Mouse (Mus musculus) midbrain, embryonic 13.5 days (tissue): ENCODE results near the gene Wapl. TPM values are rescaled to one million over a fixed set of nuclear protein-coding genes. Genes with fewer than 3 reads are reported as not detected.
A peak's percentile ranks its signal among the peaks of the same experiment; 100 is the strongest.

ENCODE experiments used
- ATAC-seq: fragments of 200-750 bp; cut with Nextera tagmentation; 2 replicates; pipeline ENCODE4 v1.8.0; 2017; ENCODE audit warnings: mild to moderate bottlenecking, moderate TSS enrichment, moderate library complexity
- H3K27ac ChIP-seq: fragments of 300-500 bp; sonication (generic); 2 replicates; pipeline ENCODE4 v1.5.1; 2015; ENCODE audit warnings: inconsistent platforms, mild to moderate bottlenecking, moderate library complexity
- H3K27me3 ChIP-seq: fragments of 300-500 bp; sonication (generic); 2 replicates; pipeline ENCODE4 v1.6.1; 2015; ENCODE audit warnings: mild to moderate bottlenecking, inconsistent platforms
- H3K36me3 ChIP-seq: fragments of 300-500 bp; sonication (generic); 2 replicates; pipeline ENCODE4 v1.6.1; 2015; ENCODE audit warnings: mild to moderate bottlenecking, inconsistent platforms
- H3K4me1 ChIP-seq: fragments of 300-500 bp; sonication (generic); replicated peaks from 2 replicates; pipeline ENCODE4 v1.6.1; 2015; ENCODE audit warnings: inconsistent platforms
- H3K4me2 ChIP-seq: fragments of 300-500 bp; sonication (generic); replicated peaks from 2 replicates; pipeline ENCODE4 v1.6.1; 2015; ENCODE audit warnings: moderate library complexity, mild to moderate bottlenecking, inconsistent platforms
- H3K4me3 ChIP-seq: fragments of 300-500 bp; sonication (generic); replicated peaks from 2 replicates; pipeline ENCODE4 v1.5.1; 2015; ENCODE audit warnings: mild to moderate bottlenecking, inconsistent platforms
- H3K9ac ChIP-seq: fragments of 300-500 bp; sonication (generic); replicated peaks from 2 replicates; pipeline ENCODE4 v1.6.1; 2015; ENCODE audit warnings: mild to moderate bottlenecking, inconsistent platforms
- H3K9me3 ChIP-seq: fragments of 300-500 bp; sonication (generic); 2 replicates; pipeline ENCODE4 v1.6.1; 2016; ENCODE audit warnings: mild to moderate bottlenecking, inconsistent platforms
- WGBS: fragments of 180-500 bp; shearing (Covaris S2); methylation state at CpG from one replicate; pipeline ENCODE4 v1.1.7; 2015; 5-methylcytosine and 5-hydroxymethylcytosine counted together
- polyA plus RNA-seq: library from polyadenylated mRNA; unstranded; fragments of >200 nt; fragmentation: Nextera tagmentation; extraction: Ambion mirVana; gene quantifications from 2 replicates; pipeline ENCODE4 v1.2.1, GENCODE M21; 2015

Wapl gene
- polyA plus RNA-seq, 1 experiment from 2014 or later, result 22.5 TPM

DNA sequence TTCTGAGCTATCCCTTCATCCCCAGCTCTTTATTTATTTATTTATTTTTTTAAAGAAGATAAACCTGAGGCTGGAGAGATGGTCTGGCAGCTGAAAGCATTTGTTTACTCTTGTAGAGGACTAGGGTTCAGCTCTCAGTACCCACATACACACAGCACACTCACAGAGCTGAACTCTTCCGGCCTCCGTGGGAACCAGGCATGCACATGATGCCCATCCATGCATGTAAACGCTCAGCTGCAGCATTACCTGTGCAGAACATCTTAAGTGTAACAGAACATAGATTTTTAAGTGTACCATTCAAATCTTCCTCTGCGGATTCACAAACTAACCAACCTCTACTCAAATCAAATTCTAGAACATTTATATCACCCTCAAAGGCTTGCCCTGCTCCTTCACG lies 92.5 kb downstream of the Wapl start:
- Histone ChIP-seq H3K4me3 (no peak overlapping the region), H3K4me2 (no peak overlapping the region), H3K9me3 (no peaks in the 10 kb centered on the region), H3K27me3 (peaks cover 13% of the 10 kb centered on the region; the same call in 1 of the 2 replicates), H3K27ac (no peak overlapping the region), H3K4me1 (peaks cover 14% of the 10 kb centered on the region), H3K9ac (no peak overlapping the region), H3K36me3 (no peaks in the 10 kb centered on the region)
- no peak for ATAC-seq
- WGBS, result 90% methylated on average over 5 of the region's 5 CpGs

DNA sequence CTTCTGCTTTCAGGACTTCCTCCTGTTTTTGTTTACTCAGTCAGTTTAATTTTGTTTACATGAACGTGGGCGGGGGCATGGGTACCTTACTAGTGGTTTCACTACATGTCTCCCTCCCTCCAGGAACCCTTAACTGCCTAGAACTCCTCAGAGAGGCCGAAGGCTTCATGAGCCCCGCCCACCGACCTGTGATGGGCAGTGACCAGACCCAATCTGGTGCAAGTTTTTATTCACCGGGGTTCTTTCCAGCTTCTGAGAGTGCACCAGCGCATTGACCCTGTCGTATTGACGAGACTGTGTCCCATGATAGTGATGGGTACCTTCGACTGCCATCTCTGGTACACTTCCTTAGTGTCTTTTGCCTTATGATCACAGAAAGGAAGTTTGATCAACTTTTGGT lies 94.6 kb downstream of the Wapl start:
- Histone ChIP-seq H3K4me1 (peaks cover 14% of the 10 kb centered on the region), H3K27ac (no peak overlapping the region), H3K9me3 (no peaks in the 10 kb centered on the region), H3K9ac (no peak overlapping the region), H3K4me3 (peak overlapping the region; percentile 52), H3K27me3 (peaks cover 13% of the 10 kb centered on the region; the same call in 1 of the 2 replicates), H3K4me2 (peak overlapping the region; percentile 96), H3K36me3 (no peaks in the 10 kb centered on the region)
- ATAC-seq, result peak; percentile 51
- 1% methylated on average over 10 of the region's 10 CpGs for WGBS

DNA sequence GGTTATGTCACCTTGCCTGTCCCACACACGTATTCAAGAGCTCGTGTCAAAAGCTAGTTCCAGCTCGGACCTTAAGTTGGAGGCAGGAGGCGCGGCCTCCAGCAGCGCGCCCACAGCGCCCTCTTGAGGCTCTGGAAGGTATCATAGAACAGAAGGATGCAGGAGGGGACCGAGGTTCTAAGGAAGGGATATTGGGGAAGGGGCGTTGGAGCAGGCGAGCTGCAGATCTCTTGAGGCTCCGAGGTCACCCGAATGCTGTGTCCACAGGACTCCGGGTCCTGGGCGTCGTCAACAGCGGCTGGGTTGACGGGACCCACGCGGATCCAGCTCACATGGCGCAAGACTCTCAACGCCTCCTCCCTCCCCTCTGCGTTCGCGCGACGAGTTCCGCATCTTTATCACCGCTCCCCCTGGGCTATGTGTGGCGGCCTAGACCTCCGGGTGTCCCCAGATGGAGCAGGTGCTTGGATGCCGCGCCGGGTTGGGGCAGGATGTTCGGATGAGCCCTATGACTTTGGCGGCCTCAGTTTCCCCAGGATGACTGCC lies 95.4 kb downstream of the Wapl start:
- H3K4me2 ChIP-seq, result peak overlapping the region; percentile 96
- ATAC-seq, result peak; percentile 85
- WGBS, result under 1% methylated on average over 36 of the region's 36 CpGs

DNA sequence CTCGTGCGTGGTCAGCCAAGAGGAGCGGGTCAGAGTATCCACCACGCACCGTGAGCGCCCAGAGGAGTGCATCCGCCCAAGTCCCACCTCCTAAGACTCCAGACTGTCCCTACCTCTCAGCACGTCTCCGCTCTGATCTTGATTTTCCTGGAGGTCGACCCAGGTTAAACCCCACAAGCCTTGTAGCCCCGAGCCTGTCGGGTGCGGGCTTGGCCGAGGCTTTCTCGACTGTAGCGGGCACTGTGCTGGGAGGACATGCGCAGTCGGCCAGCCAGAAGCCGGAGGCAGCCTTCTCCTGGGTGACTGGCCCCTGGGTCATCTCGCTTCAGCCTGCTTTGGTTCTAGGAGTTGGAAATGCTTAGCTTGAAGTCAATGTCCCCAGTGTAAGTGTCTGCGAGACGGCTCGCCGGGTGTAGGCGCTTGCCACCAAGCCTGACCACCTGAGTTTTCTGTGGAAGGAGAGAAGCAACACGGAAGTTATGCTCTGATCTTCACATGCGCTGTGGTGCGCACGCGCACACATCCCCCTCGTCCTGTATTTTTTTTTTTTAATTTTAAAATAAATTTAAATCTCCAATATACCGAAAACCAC lies 95.9 kb downstream of the Wapl start:
- H3K4me1 ChIP-seq, result peaks cover 14% of the 10 kb centered on the region
- peak overlapping the region; percentile 96 for H3K4me2 ChIP-seq
- 23% methylated on average over 32 of the region's 32 CpGs for WGBS
- H3K4me3 ChIP-seq, result peak overlapping the region; percentile 52
- H3K27me3 ChIP-seq, result peaks cover 13% of the 10 kb centered on the region; the same call in 1 of the 2 replicates
- peak; percentile 78 for ATAC-seq
- no peaks in the 10 kb centered on the region for H3K36me3 ChIP-seq
- H3K9me3 ChIP-seq, result no peaks in the 10 kb centered on the region
- H3K27ac ChIP-seq, result no peak overlapping the region
- H3K9ac ChIP-seq, result peak overlapping the region; percentile 71

More for the DNA sequence above, 95.4 kb downstream of the Wapl start:
- Histone ChIP-seq H3K4me3 (peak overlapping the region; percentile 52), H3K9ac (peak overlapping the region; percentile 71), H3K27me3 (peaks cover 13% of the 10 kb centered on the region; the same call in 1 of the 2 replicates), H3K4me1 (peaks cover 14% of the 10 kb centered on the region), H3K27ac (no peak overlapping the region), H3K9me3 (no peaks in the 10 kb centered on the region), H3K36me3 (no peaks in the 10 kb centered on the region)

DNA sequence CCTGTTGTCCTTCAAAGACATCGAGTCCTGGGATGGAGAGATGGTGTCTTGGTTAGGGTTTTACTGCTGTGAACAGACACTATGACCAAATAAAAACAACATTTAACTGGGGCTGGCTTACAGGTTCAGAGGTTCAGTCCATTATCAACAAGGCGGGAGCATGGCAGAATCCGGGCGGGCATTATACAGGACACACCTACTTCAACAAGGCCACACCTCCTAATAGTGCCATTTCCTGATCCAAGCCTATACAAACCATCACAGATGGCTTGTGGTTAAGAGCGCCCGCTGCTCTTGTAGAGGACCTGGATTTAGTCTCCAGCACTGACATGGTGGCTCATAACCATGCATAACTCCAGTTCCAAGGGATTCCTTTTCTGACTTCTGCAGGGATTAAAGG lies 96.7 kb downstream of the Wapl start:
- H3K27ac ChIP-seq, result no peak overlapping the region
- no peak overlapping the region for H3K9ac ChIP-seq
- H3K4me1 ChIP-seq, result peaks cover 14% of the 10 kb centered on the region
- no peak for ATAC-seq
- peaks cover 13% of the 10 kb centered on the region; the same call in 1 of the 2 replicates for H3K27me3 ChIP-seq
- 92% methylated on average over 6 of the region's 6 CpGs for WGBS
- H3K9me3 ChIP-seq, result no peaks in the 10 kb centered on the region
- H3K4me2 ChIP-seq, result no peak overlapping the region
- no peaks in the 10 kb centered on the region for H3K36me3 ChIP-seq
- no peak overlapping the region for H3K4me3 ChIP-seq

- no peak overlapping the region for H3K4me2 ChIP-seq
- H3K4me3 ChIP-seq, result no peak overlapping the region
Measured at GRCm38 (mm10) chr14:34771601-34772000, 97.9 kb downstream of the Wapl start.

DNA sequence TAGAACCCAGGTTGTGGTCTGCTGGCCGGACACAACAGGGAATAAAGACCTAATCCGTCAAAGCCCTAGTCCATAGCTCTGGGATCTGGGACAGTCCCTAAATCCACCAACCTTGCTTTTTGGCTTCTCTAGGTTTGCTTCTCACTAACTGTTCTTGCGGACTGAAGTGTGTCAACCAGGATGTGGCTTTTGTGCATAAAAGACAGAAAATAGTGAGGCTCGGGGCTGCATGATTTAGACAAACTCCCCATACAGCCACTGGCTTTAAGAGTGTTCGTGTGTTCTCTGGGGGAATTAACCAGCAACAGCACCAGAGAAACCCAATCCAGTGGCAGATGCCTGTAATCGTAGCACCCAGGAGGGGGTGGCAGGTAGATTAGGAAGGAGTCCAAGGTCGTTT lies 98.4 kb downstream of the Wapl start:
- Histone ChIP-seq H3K27me3 (peaks cover 13% of the 10 kb centered on the region; the same call in 1 of the 2 replicates), H3K36me3 (no peaks in the 10 kb centered on the region), H3K9me3 (no peaks in the 10 kb centered on the region), H3K9ac (no peak overlapping the region), H3K27ac (no peak overlapping the region), H3K4me2 (no peak overlapping the region), H3K4me3 (no peak overlapping the region), H3K4me1 (peaks cover 14% of the 10 kb centered on the region)
- WGBS, result 54% methylated on average over 7 of the region's 7 CpGs
- no peak for ATAC-seq

More at GRCm38 (mm10) chr14:34771601-34772000, 97.9 kb downstream of the Wapl start:
- no peak overlapping the region for H3K27ac ChIP-seq
- no peaks in the 10 kb centered on the region for H3K36me3 ChIP-seq
- H3K9ac ChIP-seq, result no peak overlapping the region
- 27% methylated on average over 9 of the region's 9 CpGs for WGBS
- H3K4me1 ChIP-seq, result peaks cover 14% of the 10 kb centered on the region
- ATAC-seq, result no peak
- H3K9me3 ChIP-seq, result no peaks in the 10 kb centered on the region
- H3K27me3 ChIP-seq, result peaks cover 13% of the 10 kb centered on the region; the same call in 1 of the 2 replicates

- no peak overlapping the region for H3K4me2 ChIP-seq
- H3K9me3 ChIP-seq, result no peaks in the 10 kb centered on the region
- no peak overlapping the region for H3K4me3 ChIP-seq
- no peaks in the 10 kb centered on the region for H3K36me3 ChIP-seq
- peaks cover 19% of the 10 kb centered on the region for H3K27me3 ChIP-seq
- H3K27ac ChIP-seq, result no peak overlapping the region
- ATAC-seq, result no peak
- 86% methylated on average over 3 of the region's 3 CpGs for WGBS
- H3K9ac ChIP-seq, result no peak overlapping the region
- H3K4me1 ChIP-seq, result peaks cover 11% of the 10 kb centered on the region
Measured at GRCm38 (mm10) chr14:34773681-34774080, 100.0 kb downstream of the Wapl start.

DNA sequence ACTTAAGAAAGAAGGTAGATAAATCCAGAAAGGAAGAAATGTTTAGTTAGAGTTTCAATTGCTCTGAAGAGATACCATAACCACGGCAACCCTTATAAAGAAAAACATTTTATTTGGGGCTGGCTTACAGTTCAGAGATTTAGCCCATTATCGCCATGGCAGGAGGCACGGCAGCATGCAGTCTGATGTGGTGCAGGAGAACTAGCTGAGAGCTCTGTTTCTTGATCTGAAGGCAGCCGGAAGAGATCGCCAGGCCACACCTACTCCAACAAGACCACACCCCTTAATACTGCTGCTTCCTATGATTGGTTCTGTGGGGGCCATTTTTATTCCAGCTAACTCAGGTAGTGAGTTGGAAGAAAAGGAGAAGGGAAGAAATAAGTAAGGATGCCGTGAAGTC lies 100.5 kb downstream of the Wapl start:
- Histone ChIP-seq H3K9me3 (no peaks in the 10 kb centered on the region), H3K4me3 (no peak overlapping the region), H3K4me1 (peaks cover 6% of the 10 kb centered on the region), H3K27me3 (peaks cover 19% of the 10 kb centered on the region), H3K36me3 (no peaks in the 10 kb centered on the region), H3K27ac (no peak overlapping the region), H3K4me2 (no peak overlapping the region), H3K9ac (no peak overlapping the region)
- ATAC-seq, result no peak
- WGBS, result 82% methylated on average over 6 of the region's 6 CpGs

DNA sequence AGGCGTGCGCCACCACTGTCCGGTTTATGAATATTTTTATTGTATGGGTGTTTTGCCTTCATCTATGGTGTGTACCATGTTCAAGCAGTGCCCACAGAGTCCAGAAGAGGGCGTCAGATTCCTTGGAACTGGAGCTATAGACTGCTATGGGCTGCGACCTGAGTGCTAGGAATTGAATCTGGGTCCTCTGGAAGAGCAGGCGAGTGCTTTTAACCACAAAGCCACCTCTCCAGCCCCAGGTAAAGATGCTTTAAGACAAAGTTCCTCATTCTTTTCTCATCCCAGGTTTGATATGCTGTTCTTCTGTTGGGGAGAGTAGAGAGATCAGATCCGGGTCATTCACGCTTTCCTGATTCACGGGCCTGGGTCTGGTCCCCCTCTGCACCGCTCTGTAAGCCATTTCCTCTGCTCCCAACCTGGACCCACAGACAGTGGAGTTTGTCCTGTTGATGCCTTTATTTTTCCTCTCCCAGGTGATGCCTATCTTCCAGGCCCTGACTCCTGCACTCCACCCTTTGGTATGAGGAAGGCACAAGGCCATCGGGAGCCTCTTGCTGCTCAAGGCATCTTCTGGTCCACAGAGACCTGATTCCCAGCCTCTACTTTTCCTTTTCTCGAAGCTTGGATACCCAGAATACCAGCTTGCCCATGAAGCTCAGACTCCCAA lies 103.1 kb downstream of the Wapl start:
- ATAC-seq, result no peak
- Histone ChIP-seq H3K27ac (no peak overlapping the region), H3K4me2 (no peak overlapping the region), H3K4me1 (no peaks in the 10 kb centered on the region), H3K9me3 (no peaks in the 10 kb centered on the region), H3K9ac (no peak overlapping the region), H3K36me3 (no peaks in the 10 kb centered on the region), H3K4me3 (no peak overlapping the region), H3K27me3 (peaks cover 6% of the 10 kb centered on the region)
- 86% methylated on average over 12 of the region's 12 CpGs for WGBS

GRCm38 (mm10) chr14:34777810-34778209 lies 104.1 kb downstream of the Wapl start:
- Histone ChIP-seq H3K36me3 (no peaks in the 10 kb centered on the region), H3K27ac (no peak overlapping the region), H3K4me3 (no peak overlapping the region), H3K4me2 (no peak overlapping the region), H3K4me1 (no peaks in the 10 kb centered on the region), H3K27me3 (peaks cover 6% of the 10 kb centered on the region), H3K9ac (no peak overlapping the region), H3K9me3 (no peaks in the 10 kb centered on the region)
- ATAC-seq, result peak; percentile 68
- WGBS, result 15% methylated on average over 10 of the region's 10 CpGs

DNA sequence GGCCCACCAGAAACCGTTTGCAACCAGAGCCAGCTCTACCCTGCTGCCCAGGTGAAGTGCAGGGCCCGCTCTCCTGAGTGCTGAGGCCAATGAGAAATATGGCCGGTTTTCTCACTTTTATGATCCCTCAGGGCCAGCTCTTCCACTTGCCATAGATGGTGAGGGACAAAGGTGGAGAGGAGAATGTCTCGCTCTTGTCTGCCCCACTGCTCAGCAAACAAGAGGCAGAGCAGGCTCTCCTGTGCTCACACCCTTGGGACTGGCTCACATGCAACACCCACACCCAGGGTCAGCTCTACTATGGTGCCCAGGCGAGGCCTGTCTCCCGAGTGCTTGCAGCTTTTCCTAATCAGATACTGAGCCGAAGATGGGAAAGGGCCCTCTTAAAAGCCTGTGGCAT lies 105.0 kb downstream of the Wapl start:
- H3K36me3 ChIP-seq, result no peaks in the 10 kb centered on the region
- H3K4me2 ChIP-seq, result no peak overlapping the region
- H3K9ac ChIP-seq, result no peak overlapping the region
- no peaks in the 10 kb centered on the region for H3K9me3 ChIP-seq
- peaks cover 6% of the 10 kb centered on the region for H3K27me3 ChIP-seq
- H3K4me3 ChIP-seq, result no peak overlapping the region
- no peak for ATAC-seq
- H3K4me1 ChIP-seq, result no peaks in the 10 kb centered on the region
- WGBS, result 84% methylated on average over 7 of the region's 7 CpGs
- H3K27ac ChIP-seq, result no peak overlapping the region
